Mouse (Mus musculus) spleen, postnatal 36 days (tissue): ENCODE measurements around the gene Cacna2d3.

Experiments
- DNase-seq, 2 experiments: peaks; one replicate each; pipeline ENCODE4 v3.0.0; 2022; ENCODE audit warnings: low spot score in 2 of 2, mixed read lengths in 1 of 2

Gene Cacna2d3

GRCm38 (mm10) chr14:29496552-29496951 lies 225.1 kb downstream of the Cacna2d3 start:
- DNase-seq, result no peak

GRCm38 (mm10) chr14:29491786-29492185 lies 229.9 kb downstream of the Cacna2d3 start:
- no peak for DNase-seq

- no peak for DNase-seq
These were observed 236.2 kb downstream of the Cacna2d3 start for GRCm38 (mm10) chr14:29485416-29485815.

GRCm38 (mm10) chr14:29478403-29478983 lies 243.2 kb downstream of the Cacna2d3 start:
- DNase-seq, result no peak

GRCm38 (mm10) chr14:29464277-29464676 lies 257.4 kb downstream of the Cacna2d3 start:
- DNase-seq, result no peak

GRCm38 (mm10) chr14:29449203-29449602 lies 272.5 kb downstream of the Cacna2d3 start:
- no peak for DNase-seq

GRCm38 (mm10) chr14:29443091-29444026 lies 278.3 kb downstream of the Cacna2d3 start:
- no peak for DNase-seq

GRCm38 (mm10) chr14:29442476-29442875 lies 279.2 kb downstream of the Cacna2d3 start:
- DNase-seq, result no peak

GRCm38 (mm10) chr14:29438666-29439065 lies 283.0 kb downstream of the Cacna2d3 start:
- DNase-seq, result no peak

GRCm38 (mm10) chr14:29438251-29438650 lies 283.4 kb downstream of the Cacna2d3 start:
- DNase-seq, result no peak

GRCm38 (mm10) chr14:29435203-29435602 lies 286.5 kb downstream of the Cacna2d3 start:
- no peak for DNase-seq

- DNase-seq, result no peak
These were observed 287.9 kb downstream of the Cacna2d3 start for GRCm38 (mm10) chr14:29433716-29434115.

GRCm38 (mm10) chr14:29433076-29433714 lies 288.5 kb downstream of the Cacna2d3 start:
- DNase-seq, result no peak

- DNase-seq, result no peak
These were observed 291.9 kb downstream of the Cacna2d3 start for GRCm38 (mm10) chr14:29429788-29430187.

- no peak for DNase-seq
These were observed 296.0 kb downstream of the Cacna2d3 start for GRCm38 (mm10) chr14:29425666-29426065.

- no peak for DNase-seq
These were observed 296.5 kb downstream of the Cacna2d3 start for GRCm38 (mm10) chr14:29425208-29425607.

- DNase-seq, result no peak
These were observed 315.8 kb downstream of the Cacna2d3 start for GRCm38 (mm10) chr14:29405878-29406165.

GRCm38 (mm10) chr14:29405125-29405877 lies 316.4 kb downstream of the Cacna2d3 start:
- DNase-seq, result no peak

- DNase-seq, result no peak
These were observed 317.5 kb downstream of the Cacna2d3 start for GRCm38 (mm10) chr14:29403849-29404808.

- no peak for DNase-seq
These were observed 319.2 kb downstream of the Cacna2d3 start for GRCm38 (mm10) chr14:29402471-29402870.

GRCm38 (mm10) chr14:29393786-29394185 lies 327.9 kb downstream of the Cacna2d3 start:
- no peak for DNase-seq
